Comparison of ENCODE assay signal across 14 mouse cellular contexts in genomic region chr7:47986752-47987151, GRCm38 (mm10). TPM values are rescaled to one million over a fixed set of nuclear protein-coding genes. Genes with fewer than 3 reads are reported as not detected.
DNase-seq lines count a peak whose midpoint lies in the region; ATAC-seq and TF ChIP-seq lines count a peak whose summit lies in the region.
"Had no signal": no experiment of that assay in that cellular context is flagged by ENCODE, and none has a peak within 500 bp of the region (broad histone marks: within the 10 kb centered on the region; RNA-seq: fewer than 3 reads in every experiment).

No protein-coding gene starts in this region.

- intact Hi-C loops in gastrocnemius, postnatal 36 days (cut with DNase I): no loop called here

- no peak overlapping the region for H3K4me3 ChIP-seq in intestine, postnatal 0 days (ENCODE audit: low read depth, low read length)
- no peak overlapping the region for H3K4me3 ChIP-seq in intestine, embryonic 16.5 days (ENCODE audit: low read length)
- no peak overlapping the region for H3K4me3 ChIP-seq in CH12.LX (replicated peaks in 1 of 3; ENCODE audit: low read depth in 2 of 3, low read length in 2 of 3, poor library complexity in 1 of 3)
- H3K4me3 ChIP-seq: hindbrain, embryonic 15.5 days; limb, embryonic 15.5 days had no signal

- H3K9me3 ChIP-seq in intestine, postnatal 0 days (ENCODE audit: control insufficient read depth): no peaks in the 10 kb centered on the region
- H3K9me3 ChIP-seq in intestine, embryonic 16.5 days (ENCODE audit: control insufficient read depth, low read length): no peaks in the 10 kb centered on the region
- H3K9me3 ChIP-seq in CH12.LX (replicated peaks; ENCODE audit: low read length): no peaks in the 10 kb centered on the region
- H3K9me3 ChIP-seq: hindbrain, embryonic 15.5 days; limb, embryonic 15.5 days had no signal

- no peaks in the 10 kb centered on the region for H3K27me3 ChIP-seq in intestine, postnatal 0 days (replicated peaks; ENCODE audit: control insufficient read depth, insufficient read depth, low read length)
- no peaks in the 10 kb centered on the region for H3K27me3 ChIP-seq in intestine, embryonic 16.5 days (replicated peaks; ENCODE audit: control insufficient read depth, insufficient read depth, low read length)
- no peaks in the 10 kb centered on the region for H3K27me3 ChIP-seq in CH12.LX (replicated peaks)
- H3K27me3 ChIP-seq: hindbrain, embryonic 15.5 days; limb, embryonic 15.5 days had no signal

- DNase-seq in CH12.LX (ENCODE audit: extremely low read depth) (peak; percentile 23), ZHBTc4 (ENCODE audit: low read depth, low spot score) (peak; percentile 50)
- no peak for DNase-seq in right cerebral cortex, postnatal 36 days (ENCODE audit: low spot score in 2 of 2)
- no peak for DNase-seq in gastrocnemius, postnatal 36 days
- DNase-seq in ovary, adult 18-20 months (ENCODE audit: low spot score): no peak
- DNase-seq: cerebellum, postnatal 14 days; kidney, postnatal 14 days; layer of hippocampus, postnatal 36 days; lung, postnatal 4 days had no signal

- no peak overlapping the region for H3K9ac ChIP-seq in intestine, postnatal 0 days (ENCODE audit: low read depth, low read length)
- no peak overlapping the region for H3K9ac ChIP-seq in intestine, embryonic 16.5 days (ENCODE audit: low read depth, low read length)
- H3K9ac ChIP-seq in CH12.LX (ENCODE audit: insufficient read depth, low read depth): no peak overlapping the region
- H3K9ac ChIP-seq: hindbrain, embryonic 15.5 days; limb, embryonic 15.5 days had no signal

- no peak for TF ChIP-seq EP300 in CH12.LX (IDR thresholded peaks at IDR 0.05; ENCODE audit: low read length)

- peak; percentile 38 for TF ChIP-seq RAD21 in CH12.LX (IDR thresholded peaks at IDR 0.05; ENCODE audit: low read depth, low read length)

- H3K36me3 ChIP-seq in intestine, postnatal 0 days (ENCODE audit: control insufficient read depth, insufficient read depth): no peaks in the 10 kb centered on the region
- no peaks in the 10 kb centered on the region for H3K36me3 ChIP-seq in intestine, embryonic 16.5 days (ENCODE audit: control insufficient read depth, insufficient read depth, low read length)
- H3K36me3 ChIP-seq in CH12.LX (replicated peaks in 1 of 2; ENCODE audit: control insufficient read depth in 1 of 2, insufficient read depth in 1 of 2, low read length in 1 of 2): no peaks in the 10 kb centered on the region
- H3K36me3 ChIP-seq: hindbrain, embryonic 15.5 days; limb, embryonic 15.5 days had no signal

- 56% methylated on average over 1 of the region's 1 CpGs for WGBS in intestine, postnatal 0 days
- WGBS in intestine, embryonic 16.5 days: 29% methylated on average over 1 of the region's 1 CpGs

- TF ChIP-seq CTCF in intestine, postnatal 0 days (IDR thresholded peaks at IDR 0.05; ENCODE audit: low read depth): peak; percentile 66
- peak; percentile 26 to 37; a peak in 2 of 4 replicates for TF ChIP-seq CTCF in CH12.LX (conservative IDR thresholded peaks at IDR 0.05 in 1 of 2, IDR thresholded peaks at IDR 0.05 in 1 of 2; ENCODE audit: low read depth in 2 of 2, low read length in 2 of 2)

- H3K79me2 ChIP-seq in CH12.LX (replicated peaks; ENCODE audit: control insufficient read depth, extremely low read depth, insufficient read depth, poor library complexity, severe bottlenecking): no peaks in the 10 kb centered on the region

- no peak for TF ChIP-seq POLR2A in CH12.LX (IDR thresholded peaks at IDR 0.05; ENCODE audit: low read depth, low read length)

- dilution Hi-C loops in CH12.LX (cut with MboI; ENCODE audit: extremely low pct_ligation_motif_present, extremely low pct_unique_long_range_greater_than_20kb, low sequenced_read_pairs): no loop called here

- no peak for ATAC-seq in intestine, postnatal 0 days
- no peak for ATAC-seq in intestine, embryonic 16.5 days
- peak; percentile 86 to 93 for ATAC-seq in hematopoietic stem cell, adult 5-6 weeks (replicated peaks in 1 of 2; ENCODE audit: insufficient read depth in 1 of 2, low FRiP score in 2 of 2, low TSS enrichment in 1 of 2, low read depth in 1 of 2, poor library complexity in 2 of 2, severe bottlenecking in 2 of 2)

- H3K4me2 ChIP-seq in intestine, postnatal 0 days (replicated peaks; ENCODE audit: low read depth): no peak overlapping the region
- no peak overlapping the region for H3K4me2 ChIP-seq in intestine, embryonic 16.5 days (ENCODE audit: low read depth, low read length)
- no peak overlapping the region for H3K4me2 ChIP-seq in CH12.LX (ENCODE audit: insufficient read depth, low read depth, poor library complexity, severe bottlenecking)
- H3K4me2 ChIP-seq: hindbrain, embryonic 15.5 days; limb, embryonic 15.5 days had no signal

- no peak overlapping the region for H3K27ac ChIP-seq in intestine, postnatal 0 days (ENCODE audit: low read depth, low read length)
- H3K27ac ChIP-seq in intestine, embryonic 16.5 days (ENCODE audit: low read length): no peak overlapping the region
- no peak overlapping the region for H3K27ac ChIP-seq in CH12.LX (ENCODE audit: insufficient read depth, low read depth)
- H3K27ac ChIP-seq: hindbrain, embryonic 15.5 days; limb, embryonic 15.5 days had no signal

- H3K4me1 ChIP-seq in intestine, postnatal 0 days (replicated peaks; ENCODE audit: control insufficient read depth, insufficient read depth, low read length): no peaks in the 10 kb centered on the region
- H3K4me1 ChIP-seq in intestine, embryonic 16.5 days (ENCODE audit: control insufficient read depth, insufficient read depth, low read length): no peaks in the 10 kb centered on the region
- H3K4me1 ChIP-seq in CH12.LX (ENCODE audit: control insufficient read depth in 1 of 2, insufficient read depth in 2 of 2): no peaks in the 10 kb centered on the region
- H3K4me1 ChIP-seq: hindbrain, embryonic 15.5 days; limb, embryonic 15.5 days had no signal

- in situ Hi-C loops in CH12.LX (cut with MboI; ENCODE audit: low pct_ligation_motif_present, low pct_unique_long_range_greater_than_20kb, low sequenced_read_pairs): no loop called here

TF ChIP-seq in CH12.LX, 34 proteins besides CTCF, POLR2A, EP300 and RAD21:
- no peak for TF ChIP-seq MAFK (IDR thresholded peaks at IDR 0.05; ENCODE audit: insufficient replicate concordance, low read length)
- no peak for TF ChIP-seq USF1 (IDR thresholded peaks at IDR 0.05; ENCODE audit: low read depth, low read length)
- no peak for TF ChIP-seq ELF1 (IDR thresholded peaks at IDR 0.05; ENCODE audit: low read depth, low read length)
- TF ChIP-seq SMC3 (IDR thresholded peaks at IDR 0.05; ENCODE audit: low read depth, low read length): no peak
- TF ChIP-seq ETS1 (conservative IDR thresholded peaks at IDR 0.05; ENCODE audit: low read depth, low read length): no peak
- TF ChIP-seq TCF12 (IDR thresholded peaks at IDR 0.05; ENCODE audit: low read depth, low read length): no peak
- no peak for TF ChIP-seq NRF1 (IDR thresholded peaks at IDR 0.05; ENCODE audit: low read depth, low read length)
- no peak for TF ChIP-seq PAX5 (IDR thresholded peaks at IDR 0.05; ENCODE audit: low read length)
- no peak for TF ChIP-seq TBP (conservative IDR thresholded peaks at IDR 0.05; ENCODE audit: low read depth, low read length)
- TF ChIP-seq MYC (IDR thresholded peaks at IDR 0.05; ENCODE audit: low read depth, low read length): no peak
- TF ChIP-seq RCOR1 (conservative IDR thresholded peaks at IDR 0.05; ENCODE audit: low read depth, low read length): no peak
- TF ChIP-seq USF2 (conservative IDR thresholded peaks at IDR 0.05; ENCODE audit: low read depth, low read length): no peak
- no peak for TF ChIP-seq E2F4 (IDR thresholded peaks at IDR 0.05; ENCODE audit: insufficient replicate concordance, low read depth, low read length)
- no peak for TF ChIP-seq ZMIZ1 (IDR thresholded peaks at IDR 0.05; ENCODE audit: low read depth, low read length)

RNA-seq across cellular contexts. Expression of gene Mrgpra4, which starts 4.9 kb away (rescaled TPM):
- polyA plus RNA-seq in intestine, postnatal 0 days (2015; fragmentation: Nextera tagmentation; extraction: Ambion mirVana): not detected in 2 replicates
- polyA plus RNA-seq in intestine, embryonic 16.5 days (2015; fragmentation: Nextera tagmentation; extraction: Ambion mirVana): not detected in 2 replicates
- total RNA-seq in CH12.LX (2012; rRNA removed) (not detected in 2 replicates), CH12.LX (2014; rRNA removed) (not detected in 2 replicates)
- not detected in 2 replicates for polyA plus RNA-seq in CH12.LX (2012; ENCODE audit: insufficient read length, low read depth)
- total RNA-seq in hematopoietic stem cell, adult 5-6 weeks (2017): not detected in 2 replicates
- total RNA-seq in gastrocnemius, postnatal 36 days (2021): not detected
- total RNA-seq: layer of hippocampus, postnatal 36 days had no signal
- polyA plus RNA-seq: hindbrain, embryonic 15.5 days; limb, embryonic 15.5 days had no signal

RNA-seq across cellular contexts. Expression of gene Mrgprx1, which starts 40.6 kb away (rescaled TPM):
- polyA plus RNA-seq in intestine, postnatal 0 days (2015; fragmentation: Nextera tagmentation; extraction: Ambion mirVana): not detected in 2 replicates
- not detected in 2 replicates for polyA plus RNA-seq in intestine, embryonic 16.5 days (2015; fragmentation: Nextera tagmentation; extraction: Ambion mirVana)
- total RNA-seq in CH12.LX (2012; rRNA removed) (not detected in 2 replicates), CH12.LX (2014; rRNA removed) (not detected in 2 replicates)
- not detected in 2 replicates for polyA plus RNA-seq in CH12.LX (2012; ENCODE audit: insufficient read length, low read depth)
- not detected in 2 replicates for total RNA-seq in hematopoietic stem cell, adult 5-6 weeks (2017)
- not detected for total RNA-seq in gastrocnemius, postnatal 36 days (2021)
- total RNA-seq: layer of hippocampus, postnatal 36 days had no signal
- polyA plus RNA-seq: hindbrain, embryonic 15.5 days; limb, embryonic 15.5 days had no signal

Comparison
In these comparisons a context has a peak if more than half of its experiments do, and no peak if none do; other contexts are left out.
1. ATAC-seq: peak in hematopoietic stem cell, adult 5-6 weeks (2 of 2); none in intestine, postnatal 0 days (single experiment) and intestine, embryonic 16.5 days (single experiment).
2. DNase-seq: peak in CH12.LX (single experiment) and ZHBTc4 (single experiment); none in right cerebral cortex, postnatal 36 days (0 of 2), gastrocnemius, postnatal 36 days (0 of 2) and ovary, adult 18-20 months (single experiment).